ENCODE assay signal across 8 mouse cellular contexts in the genomic region with DNA sequence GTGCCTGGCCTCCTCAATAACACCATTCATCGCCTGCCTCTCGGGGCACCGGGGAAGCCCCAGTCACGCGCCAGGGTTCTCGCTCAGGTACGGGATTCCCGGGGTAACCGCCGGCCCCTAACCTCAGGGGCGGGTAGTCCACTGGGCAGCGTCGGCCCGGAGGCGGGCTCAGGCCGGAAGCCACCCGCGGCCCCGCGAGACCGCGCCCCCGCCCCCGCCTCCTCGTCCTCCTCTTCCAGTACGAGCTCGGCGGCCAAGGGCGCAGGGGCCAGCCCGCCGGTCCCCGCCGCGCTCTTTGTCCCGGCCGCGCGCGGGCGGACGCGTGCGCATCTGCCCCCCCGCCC. TPM values are rescaled to one million over a fixed set of nuclear protein-coding genes. Genes with fewer than 3 reads are reported as not detected.
DNase-seq lines count a peak whose midpoint lies in the region; ATAC-seq lines count a peak whose summit lies in the region.

No protein-coding gene starts in this region.

- no peaks in the 10 kb centered on the region for H3K27me3 ChIP-seq in embryonic facial prominence, embryonic 14.5 days (replicated peaks; ENCODE audit: control insufficient read depth, insufficient read depth, low read length)
- H3K27me3 ChIP-seq in heart, embryonic 10.5 days (ENCODE audit: insufficient read depth, poor library complexity, severe bottlenecking), result no peaks in the 10 kb centered on the region
- no peaks in the 10 kb centered on the region for H3K27me3 ChIP-seq in kidney, embryonic 15.5 days
- H3K27me3 ChIP-seq in liver, embryonic 12.5 days (replicated peaks), result no peaks in the 10 kb centered on the region
- no peaks in the 10 kb centered on the region for H3K27me3 ChIP-seq in splenic B cell, adult 2 months (ENCODE audit: control insufficient read depth, insufficient read depth, low read length, poor library complexity, severe bottlenecking)

- H3K9ac ChIP-seq in embryonic facial prominence, embryonic 14.5 days (ENCODE audit: low read depth, low read length), result peak overlapping the region; percentile 96
- peak overlapping the region; percentile 90 for H3K9ac ChIP-seq in kidney, embryonic 15.5 days
- peak overlapping the region; percentile 100 for H3K9ac ChIP-seq in liver, embryonic 12.5 days

- H3K4me3 ChIP-seq in embryonic facial prominence, embryonic 14.5 days (ENCODE audit: low read depth, low read length), result peak overlapping the region; percentile 81
- H3K4me3 ChIP-seq in heart, embryonic 10.5 days, result peak overlapping the region; percentile 87
- peak overlapping the region; percentile 74 for H3K4me3 ChIP-seq in kidney, embryonic 15.5 days (replicated peaks)
- peak overlapping the region; percentile 99 for H3K4me3 ChIP-seq in liver, embryonic 12.5 days

- H3K36me3 ChIP-seq in embryonic facial prominence, embryonic 14.5 days (ENCODE audit: control insufficient read depth, insufficient read depth, low read length), result peaks cover 6% of the 10 kb centered on the region; the same call in 1 of the 2 replicates
- H3K36me3 ChIP-seq in heart, embryonic 10.5 days, result 0 out of 2 replicates have a peak, but pooled peaks cover 4% of the 10 kb centered on the region
- H3K36me3 ChIP-seq in kidney, embryonic 15.5 days, result peaks cover 7% of the 10 kb centered on the region; the same call in 1 of the 2 replicates
- peaks cover 28% of the 10 kb centered on the region for H3K36me3 ChIP-seq in liver, embryonic 12.5 days
- no peaks in the 10 kb centered on the region for H3K36me3 ChIP-seq in splenic B cell, adult 2 months (ENCODE audit: control insufficient read depth, insufficient read depth, low read length, poor library complexity, severe bottlenecking)

- peak overlapping the region; percentile 98 for H3K27ac ChIP-seq in embryonic facial prominence, embryonic 14.5 days (replicated peaks; ENCODE audit: low read depth, low read length)
- peak overlapping the region; percentile 100 for H3K27ac ChIP-seq in heart, embryonic 10.5 days
- peak overlapping the region; percentile 98 for H3K27ac ChIP-seq in kidney, embryonic 15.5 days
- peak overlapping the region; percentile 97 for H3K27ac ChIP-seq in liver, embryonic 12.5 days

- ATAC-seq in embryonic facial prominence, embryonic 14.5 days (ENCODE audit: low read depth), result peak; percentile 83
- ATAC-seq in kidney, embryonic 15.5 days (replicated peaks; ENCODE audit: low FRiP score), result peak; percentile 87
- ATAC-seq in liver, embryonic 12.5 days, result peak; percentile 86

- peaks cover 24% of the 10 kb centered on the region for H3K4me1 ChIP-seq in embryonic facial prominence, embryonic 14.5 days (ENCODE audit: control insufficient read depth, insufficient read depth, low read length)
- peaks cover 33% of the 10 kb centered on the region for H3K4me1 ChIP-seq in heart, embryonic 10.5 days
- peaks cover 36% of the 10 kb centered on the region for H3K4me1 ChIP-seq in kidney, embryonic 15.5 days
- peaks cover 49% of the 10 kb centered on the region for H3K4me1 ChIP-seq in liver, embryonic 12.5 days

- peak; percentile 80 for DNase-seq in 416B (ENCODE audit: low read depth)
- DNase-seq in adrenal gland, postnatal 4 days (ENCODE audit: low spot score in 2 of 2), result peak; percentile 63 to 74
- DNase-seq in embryonic facial prominence, embryonic 14.5 days (ENCODE audit: low spot score), result peak; percentile 88
- DNase-seq in heart, embryonic 10.5 days (ENCODE audit: low spot score), result peak; percentile 95
- peak; percentile 91 for DNase-seq in naive thymus-derived CD4-positive, alpha-beta T cell, adult 2 months (ENCODE audit: low read depth)
- peak; percentile 95 for DNase-seq in splenic B cell, adult 2 months (ENCODE audit: low read depth, low spot score)

- H3K9me3 ChIP-seq in embryonic facial prominence, embryonic 14.5 days (ENCODE audit: control insufficient read depth, low read length), result no peaks in the 10 kb centered on the region
- H3K9me3 ChIP-seq in heart, embryonic 10.5 days, result no peaks in the 10 kb centered on the region
- no peaks in the 10 kb centered on the region for H3K9me3 ChIP-seq in kidney, embryonic 15.5 days (replicated peaks)
- H3K9me3 ChIP-seq in liver, embryonic 12.5 days (replicated peaks), result no peaks in the 10 kb centered on the region

- WGBS in embryonic facial prominence, embryonic 14.5 days, result 3% methylated on average over 14 of the region's 44 CpGs
- WGBS in heart, embryonic 10.5 days, result under 1% methylated on average over 23 of the region's 44 CpGs
- 0% methylated on average over 21 of the region's 44 CpGs for WGBS in kidney, embryonic 15.5 days
- under 1% methylated on average over 41 of the region's 44 CpGs for WGBS in liver, embryonic 12.5 days (ENCODE audit: insufficient replicate concordance)

- H3K4me2 ChIP-seq in embryonic facial prominence, embryonic 14.5 days (ENCODE audit: low read depth, low read length), result peak overlapping the region; percentile 72
- H3K4me2 ChIP-seq in kidney, embryonic 15.5 days, result peak overlapping the region; percentile 74
- H3K4me2 ChIP-seq in liver, embryonic 12.5 days, result peak overlapping the region; percentile 86

RNA-seq across cellular contexts. Expression of gene Ube2e3, which starts 0.6 kb away (rescaled TPM):
- total RNA-seq in adrenal gland, postnatal 4 days (2021), result 10 to 100 TPM; 82.4 to 87.2 TPM
- 120 and 138 TPM in 2 replicates for polyA plus RNA-seq in embryonic facial prominence, embryonic 14.5 days (2014; fragmentation: Nextera tagmentation; extraction: Ambion mirVana)
- 115 and 131 TPM in 2 replicates for polyA plus RNA-seq in heart, embryonic 10.5 days (2016; fragmentation: Nextera tagmentation; extraction: Ambion mirVana)
- 157 and 158 TPM in 2 replicates for polyA plus RNA-seq in kidney, embryonic 15.5 days (2015; fragmentation: Nextera tagmentation; extraction: Ambion mirVana)
- 107 and 109 TPM in 2 replicates for polyA plus RNA-seq in liver, embryonic 12.5 days (2016; fragmentation: Nextera tagmentation; extraction: Ambion mirVana)

Comparison
In these comparisons a context has a peak if more than half of its experiments do, and no peak if none do; other contexts are left out.
1. Peak in every context shown above with its lines: DNase-seq, ATAC-seq, H3K4me3 ChIP-seq and H3K27ac ChIP-seq.